Mouse (Mus musculus) ES-CJ7 (cell line): ENCODE results near the gene P2rx6.
"Not testable (repeated sequence)": the region's sequence is repeated elsewhere in the genome, so short reads cannot be mapped to it uniquely, and the experiment has no call there.

Experiments
- DNase-seq: peaks from one replicate; pipeline ENCODE4 v3.0.0; 2011; ENCODE audit warnings: low read depth, low spot score

P2rx6 gene

GRCm38 (mm10) chr16:17561128-17561750, 446 bp upstream of the P2rx6 start, which contains the start of gene Lrrc74b:
Gene Lrrc74b, minus strand, starts transcription at chr16:17561247.
- DNase-seq = peak; percentile 80

DNA sequence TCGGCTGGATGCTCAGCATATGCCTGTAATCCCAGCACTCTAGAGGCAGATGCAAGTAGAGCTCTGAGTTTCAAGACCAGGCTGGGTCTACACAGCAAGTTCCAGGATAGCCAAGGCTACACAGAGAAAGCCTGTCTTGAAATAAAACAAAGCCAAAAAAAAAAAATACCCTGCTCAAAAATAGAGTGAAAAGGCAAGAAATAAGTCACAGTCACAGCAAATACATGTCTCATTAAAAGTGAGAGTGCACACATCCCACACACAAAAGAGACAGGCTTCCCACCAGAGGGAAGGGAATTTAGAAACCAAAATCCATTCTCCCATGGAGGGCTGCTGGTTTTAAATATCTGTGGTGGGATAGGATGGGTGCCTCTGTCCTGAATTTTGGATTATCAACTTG, 1.9 kb downstream of the P2rx6 start:
- DNase-seq = no peak

DNA sequence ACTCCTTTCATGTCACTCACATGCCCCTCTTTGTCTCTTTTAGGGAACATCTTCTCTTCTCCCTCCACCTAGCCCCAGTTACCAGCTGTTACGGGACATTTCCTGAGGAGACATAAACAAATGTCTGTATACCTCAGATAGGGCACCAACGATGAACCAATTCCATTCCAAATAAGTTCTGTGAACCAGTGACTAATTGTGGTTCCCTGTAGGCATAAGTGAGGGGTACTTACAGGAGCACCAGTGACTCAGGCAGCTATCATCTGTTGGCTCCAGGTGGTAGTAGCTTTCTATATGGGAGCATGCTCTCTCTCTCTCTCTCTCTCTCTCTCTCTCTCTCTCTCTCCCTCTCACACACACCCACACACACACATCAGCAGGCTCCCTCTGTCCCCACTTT, 2.5 kb downstream of the P2rx6 start:
- DNase-seq = no peak

- DNase-seq = no peak
Measured at GRCm38 (mm10) chr16:17564771-17565170, 3.1 kb downstream of the P2rx6 start.

- no peak for DNase-seq
Measured at GRCm38 (mm10) chr16:17566186-17566585, 4.5 kb downstream of the P2rx6 start.

GRCm38 (mm10) chr16:17575870-17576824, 14.5 kb downstream of the P2rx6 start:
- DNase-seq = peak; percentile 27

GRCm38 (mm10) chr16:17576825-17577215, 15.1 kb downstream of the P2rx6 start:
- DNase-seq = no peak

- peak; percentile 94 for DNase-seq
Measured at GRCm38 (mm10) chr16:17583064-17583463, 21.4 kb downstream of the P2rx6 start, which contains the start of gene Slc7a4. Gene Slc7a4, minus strand, starts transcription at chr16:17583214.

DNA sequence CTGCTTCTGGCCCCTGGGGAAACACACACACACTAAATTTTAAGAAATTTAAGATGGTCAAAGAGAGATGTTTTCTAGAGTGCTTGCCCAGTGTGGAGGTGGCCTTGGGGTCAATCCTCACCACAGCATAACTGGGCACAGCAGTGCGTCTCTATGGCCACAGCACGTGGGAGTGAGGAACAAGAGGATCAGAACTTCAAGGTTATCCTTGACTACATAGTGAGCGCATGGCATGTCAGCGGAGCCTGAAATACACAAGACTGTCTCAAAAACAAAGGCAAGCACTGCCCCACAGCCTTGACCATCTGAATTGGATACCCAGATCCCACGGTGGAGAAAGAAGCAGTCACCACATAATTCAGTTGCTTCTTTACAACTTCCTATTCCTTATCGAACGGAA, 22.9 kb downstream of the P2rx6 start:
- no peak for DNase-seq

GRCm38 (mm10) chr16:17590731-17591130, 29.0 kb downstream of the P2rx6 start:
- DNase-seq = no peak

GRCm38 (mm10) chr16:17600944-17601562, 39.4 kb downstream of the P2rx6 start:
- DNase-seq = peak; percentile 66

DNA sequence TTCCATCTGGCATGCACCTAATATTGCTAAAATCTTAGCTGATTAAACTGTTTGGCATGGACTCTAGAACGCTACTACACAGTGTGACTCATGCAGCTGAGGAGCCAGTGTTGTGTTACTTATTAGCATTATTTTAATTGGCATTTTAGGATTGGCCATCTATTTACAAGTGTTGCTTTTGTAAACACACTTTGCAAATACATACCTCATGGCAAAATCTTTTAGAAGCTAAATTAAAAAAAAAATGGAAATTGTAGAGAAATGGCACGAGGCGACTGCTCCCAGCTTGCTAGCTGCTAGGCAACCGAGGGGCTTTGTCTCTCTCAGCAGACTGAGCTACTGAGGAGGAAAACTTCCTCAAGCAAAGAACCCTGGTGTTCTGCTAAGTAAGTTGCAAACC, 43.3 kb downstream of the P2rx6 start:
- DNase-seq = no peak

DNA sequence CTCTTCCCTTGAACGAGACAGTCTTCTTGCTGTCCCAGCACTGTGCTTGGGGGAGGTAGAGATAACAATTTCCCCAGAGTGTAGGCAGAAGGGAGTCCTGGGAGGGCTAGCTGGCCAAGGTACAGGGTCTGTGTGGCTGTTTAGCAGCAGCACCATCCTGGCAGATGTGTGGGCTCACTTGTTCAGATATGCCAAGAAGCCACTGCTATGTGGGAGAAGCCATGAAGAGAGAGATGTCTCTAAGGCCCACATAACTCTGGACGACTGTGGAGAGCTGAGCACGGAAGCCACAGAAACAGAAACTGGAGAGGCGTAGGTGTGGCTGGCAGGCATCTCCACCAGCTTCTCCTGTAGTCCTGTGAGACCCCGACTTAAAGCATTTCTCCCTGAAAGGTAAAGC, 44.0 kb downstream of the P2rx6 start:
- DNase-seq = no peak

DNA sequence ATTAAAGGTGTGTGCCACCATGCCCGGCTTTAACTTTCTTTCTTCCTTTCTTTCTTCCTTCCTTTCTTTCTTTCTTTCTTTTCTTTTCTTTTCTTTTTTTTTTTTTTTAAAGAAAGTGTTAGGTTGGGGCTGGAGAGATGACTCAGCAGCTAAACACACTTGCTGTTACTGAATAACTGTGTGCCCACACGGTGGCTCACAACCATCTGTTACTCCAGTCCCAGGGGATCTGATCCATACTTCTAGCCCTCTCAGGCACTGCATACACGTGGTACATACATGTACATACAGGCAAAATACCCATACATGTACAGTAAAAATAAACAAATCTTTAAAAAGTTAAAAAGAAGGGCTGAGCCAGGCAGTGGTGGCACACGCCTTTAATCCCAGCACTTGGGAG, 49.7 kb downstream of the P2rx6 start:
- DNase-seq = no peak

DNA sequence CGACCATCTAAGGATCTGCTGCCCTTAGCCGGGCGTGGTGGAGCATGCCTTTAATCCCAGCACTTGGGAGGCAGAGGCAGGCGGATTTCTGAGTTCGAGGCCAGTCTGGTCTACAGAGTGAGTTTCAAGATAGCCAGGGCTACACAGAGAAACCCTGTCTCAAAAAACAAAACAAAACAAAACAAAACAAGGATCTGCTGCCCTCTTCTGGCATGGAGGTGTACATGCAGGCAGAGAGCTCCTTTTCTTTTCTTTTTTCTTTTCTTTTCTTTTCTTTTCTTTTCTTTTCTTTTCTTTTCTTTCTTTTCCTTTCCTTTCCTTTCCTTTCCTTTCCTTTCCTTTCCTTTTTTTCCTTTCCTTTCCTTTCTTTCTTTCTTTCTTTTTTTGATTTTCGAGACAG, 53.1 kb downstream of the P2rx6 start:
- DNase-seq = not testable (repeated sequence)

DNA sequence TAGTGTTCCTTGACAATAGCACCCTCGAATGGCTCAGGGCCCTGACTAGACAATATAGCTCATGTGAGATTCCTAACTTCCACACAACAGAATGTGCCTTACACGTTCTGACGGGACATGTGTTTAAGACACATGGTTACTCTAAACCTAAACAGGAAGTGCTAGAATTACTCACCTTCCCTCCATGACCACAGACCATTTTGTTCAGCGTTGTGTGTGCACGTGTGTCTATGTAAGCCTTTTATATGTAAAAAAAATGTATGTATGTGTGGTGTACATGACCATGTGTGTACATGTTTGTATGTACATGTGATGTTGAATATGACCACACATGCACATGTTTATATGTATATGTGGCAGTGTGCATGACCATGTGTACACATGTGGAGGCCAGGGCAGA, 54.5 kb downstream of the P2rx6 start:
- no peak for DNase-seq

DNA sequence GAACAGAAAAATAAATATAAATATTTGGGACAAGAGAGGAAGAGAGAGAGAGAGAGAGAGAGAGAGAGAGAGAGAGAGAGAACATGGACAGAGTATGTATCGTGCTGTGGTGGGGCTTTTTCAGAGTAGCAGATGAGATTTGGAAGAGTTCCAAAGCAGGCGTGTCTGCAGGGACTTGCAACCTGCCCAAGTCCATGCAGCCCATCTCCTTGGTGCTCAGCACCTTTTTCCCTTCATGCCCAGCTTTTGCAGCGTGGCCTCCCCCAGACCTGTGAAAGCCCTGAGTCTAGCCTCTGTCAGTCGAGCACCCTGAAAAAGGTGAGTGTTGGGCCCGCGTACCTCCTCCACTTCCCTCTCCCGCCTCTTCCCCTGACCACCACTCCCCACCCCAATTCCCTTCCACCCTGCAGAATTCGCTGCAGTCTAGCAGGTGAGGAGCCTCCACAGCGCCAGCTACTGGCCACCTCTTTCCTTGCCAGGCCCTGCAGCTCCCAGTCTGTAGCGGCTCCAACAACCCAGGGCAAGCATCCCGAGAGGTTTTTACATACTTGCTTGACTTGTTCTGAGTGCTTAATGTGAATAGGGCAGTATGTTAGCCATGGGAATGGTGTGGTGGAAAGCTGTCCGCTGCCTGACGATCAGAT, 56.4 kb downstream of the P2rx6 start:
- DNase-seq = peak; percentile 90

DNA sequence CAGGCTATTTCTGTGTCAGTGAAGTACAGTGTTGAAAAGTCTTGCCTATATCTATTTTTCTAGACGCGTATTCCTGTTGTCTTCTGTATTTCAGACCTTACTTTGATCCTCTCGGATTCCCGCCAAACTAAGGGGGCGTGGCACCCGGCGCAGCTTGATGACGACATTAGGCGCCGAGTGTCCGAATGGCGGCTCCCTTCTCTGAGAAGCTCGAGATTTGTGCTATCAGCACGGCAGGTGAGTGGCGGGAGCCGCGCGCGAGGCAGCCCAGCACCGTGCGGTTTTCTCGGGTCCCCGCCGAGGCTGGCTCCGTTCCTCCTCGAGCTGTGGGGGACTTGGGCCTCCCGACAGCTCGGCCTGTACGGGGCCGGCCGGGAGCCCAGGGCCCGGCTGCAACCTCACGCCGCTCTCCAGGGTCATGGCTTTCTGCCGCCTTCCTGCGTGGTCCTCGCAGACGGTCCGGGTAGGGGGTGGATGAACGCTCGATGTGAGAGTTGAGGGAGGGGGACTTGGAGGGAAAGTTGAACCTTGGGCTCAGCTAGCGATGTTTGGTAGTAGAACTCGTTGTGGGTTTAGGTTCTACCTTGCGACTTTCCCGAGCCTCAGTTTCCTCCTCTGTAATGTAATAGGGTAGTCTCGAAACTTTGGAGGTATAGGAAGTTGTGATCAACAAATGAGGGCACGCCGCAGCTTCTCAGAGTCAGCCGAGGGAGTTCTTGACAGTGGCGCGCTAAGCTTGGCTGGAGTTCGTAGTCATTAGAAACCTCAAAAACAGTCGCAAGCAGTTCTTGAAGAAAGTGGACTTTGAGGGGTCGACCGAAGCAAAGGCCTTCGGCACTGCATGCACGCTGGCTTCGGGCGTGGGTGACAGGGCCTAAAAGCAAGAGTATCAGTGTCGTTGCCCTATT, 57.8 kb downstream of the P2rx6 start, which contains the start of gene Smpd4:
Gene Smpd4 (plus strand): TSS at position 157 of the 908 bp plus-strand sequence.
- peak; percentile 88 for DNase-seq

DNA sequence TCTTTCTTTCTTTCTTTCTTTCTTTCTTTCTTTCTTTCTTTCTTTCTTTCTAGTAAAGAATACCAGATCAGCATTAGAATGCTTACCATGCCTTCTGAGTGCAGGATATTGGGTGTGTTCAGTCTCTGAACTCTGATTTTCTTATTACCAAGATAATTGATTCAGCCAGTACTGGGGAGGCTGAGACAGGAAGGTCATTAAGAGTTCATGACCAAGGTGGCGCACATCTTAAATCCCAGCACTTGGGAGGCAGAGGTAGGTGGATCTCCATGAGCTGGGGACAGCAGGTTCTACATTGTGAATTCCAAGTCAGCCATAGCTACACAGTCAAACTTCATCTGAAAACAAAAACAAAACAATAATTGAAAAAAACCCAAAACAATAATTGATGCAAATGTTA, 60.3 kb downstream of the P2rx6 start:
- DNase-seq = peak; percentile 71

GRCm38 (mm10) chr16:17625488-17626268, 64.0 kb downstream of the P2rx6 start:
- peak; percentile 61 for DNase-seq
